Mouse (Mus musculus): Measurements from ENCODE around the gene Ifi27l2a. TPM values are rescaled to one million over a fixed set of nuclear protein-coding genes. Genes with fewer than 3 reads are reported as not detected.

The Ifi27l2a gene
- polyA plus RNA-seq (2015; fragmentation: Nextera tagmentation; extraction: Ambion mirVana), result 18.3 and 28.9 TPM in 2 replicates

DNA sequence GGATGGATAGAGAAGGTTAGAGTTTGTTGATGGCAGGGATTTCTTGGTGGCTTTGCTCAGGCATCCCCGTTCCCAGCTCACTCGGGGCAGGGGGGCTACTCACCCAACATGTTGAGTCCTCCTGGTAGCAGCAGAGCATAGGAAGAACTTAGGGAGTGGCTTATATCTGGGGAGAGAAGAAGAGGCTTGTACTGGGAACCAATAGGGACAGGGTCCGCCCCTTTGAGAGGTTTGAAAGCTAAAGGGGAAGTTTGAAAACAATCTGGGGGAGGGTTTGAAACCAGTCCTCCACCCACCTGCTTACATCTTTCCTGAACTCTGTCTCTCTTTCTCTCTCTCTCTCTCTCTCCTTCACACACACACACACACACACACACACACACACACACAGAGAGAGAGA lies at the start of gene Ifi27l2a:
Gene Ifi27l2a, minus strand, starts transcription at position 157 of the 400 bp plus-strand sequence.

DNA sequence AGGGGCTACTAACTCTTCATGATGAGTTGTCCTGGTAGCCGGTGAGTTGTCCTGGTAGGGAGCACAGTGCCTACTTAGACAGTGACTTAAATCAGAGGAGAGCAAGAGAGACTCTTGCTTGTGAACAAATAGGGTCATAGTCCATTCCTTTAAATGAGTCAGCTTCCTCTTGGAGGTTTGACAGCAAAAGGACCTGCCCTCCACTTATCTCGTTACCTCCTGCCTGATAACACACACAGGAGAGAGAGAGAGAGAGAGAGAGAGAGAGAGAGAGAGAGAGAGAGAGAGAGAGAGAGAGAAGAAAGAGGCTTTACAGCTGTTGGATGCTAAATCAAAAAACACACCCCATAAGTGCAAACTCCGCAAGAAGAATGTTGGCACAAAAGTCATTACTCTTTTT lies 13.7 kb upstream of the Ifi27l2a start, which contains the start of gene Ifi27l2b:
Gene Ifi27l2b, minus strand, starts transcription at position 84 of the 400 bp plus-strand sequence.

DNA sequence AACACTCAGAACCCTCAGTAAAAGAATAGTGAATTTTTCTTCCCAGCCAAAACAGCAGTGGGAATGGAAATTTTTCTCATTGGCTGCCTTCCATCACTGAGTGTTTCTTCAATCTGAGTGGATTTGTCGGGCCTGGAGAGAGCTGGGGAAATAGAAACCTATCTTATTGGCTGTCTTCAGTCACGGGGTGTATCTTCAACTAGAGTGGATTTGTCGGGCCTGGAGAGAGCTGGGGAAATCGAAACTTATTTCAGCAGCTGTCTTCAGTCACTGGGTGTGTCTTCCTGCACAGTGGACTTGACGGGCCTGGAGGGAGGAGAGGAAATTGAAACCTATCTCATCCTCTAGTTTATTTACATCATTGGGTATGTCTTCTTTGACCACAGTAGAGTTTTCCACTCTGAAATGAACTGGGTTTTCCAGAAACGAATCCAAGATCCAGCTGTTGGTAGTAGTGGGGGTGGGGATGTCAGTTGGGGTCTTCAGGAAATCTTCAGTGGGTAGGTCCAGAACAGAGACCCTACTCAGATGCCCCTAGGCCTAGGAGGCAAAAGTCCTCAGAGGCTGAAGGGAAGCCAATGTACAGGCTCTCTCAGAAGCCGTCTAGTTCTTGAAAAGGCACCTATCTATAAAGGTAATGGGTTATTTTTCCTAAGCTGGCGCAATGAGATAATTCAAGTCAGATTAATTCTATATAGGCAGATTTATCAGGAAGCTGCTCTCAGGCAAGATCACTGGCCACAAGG lies 9.3 kb downstream of the Ifi27l2a start, which contains the start of gene Ifi27:
Gene Ifi27, plus strand, starts transcription at position 226 of the 746 bp plus-strand sequence.

DNA sequence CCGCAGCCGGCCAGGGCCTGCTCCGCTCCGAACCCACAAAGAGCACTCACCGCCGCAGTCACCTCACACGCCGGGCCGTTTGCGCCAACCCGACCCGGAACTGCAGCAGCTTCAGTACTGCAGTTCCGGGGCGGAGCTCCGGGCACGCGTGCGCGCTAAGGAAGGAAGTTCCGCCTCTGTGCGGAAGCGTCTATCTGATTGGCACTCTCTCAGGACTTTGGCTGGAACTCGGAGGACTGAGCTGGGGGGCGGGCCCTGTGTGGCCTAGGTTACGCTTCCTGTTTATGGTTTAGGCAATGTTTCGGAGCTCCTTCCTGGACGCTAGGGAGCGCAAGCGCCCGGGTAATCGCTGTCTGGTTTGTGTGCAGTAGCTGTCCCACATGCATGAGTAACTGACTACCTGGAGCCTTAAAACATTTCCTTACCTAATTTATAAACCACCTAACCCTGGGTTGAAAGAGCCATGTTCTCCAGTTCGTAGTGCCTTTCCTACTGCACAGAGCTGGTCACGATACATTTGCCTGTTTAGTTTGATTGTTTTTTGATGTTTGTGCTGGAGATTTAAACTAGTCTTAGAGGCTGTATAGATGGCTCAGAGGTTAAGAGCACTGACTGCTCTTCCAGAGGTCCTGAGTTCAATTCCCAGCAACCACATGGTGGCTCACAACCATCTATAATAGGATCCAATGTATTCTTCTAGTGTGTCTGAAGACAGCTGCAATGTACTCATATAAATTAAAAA lies 17.6 kb downstream of the Ifi27l2a start, which contains the start of gene Ddx24:
Gene Ddx24, minus strand, starts transcription at position 102 of the 742 bp plus-strand sequence.

DNA sequence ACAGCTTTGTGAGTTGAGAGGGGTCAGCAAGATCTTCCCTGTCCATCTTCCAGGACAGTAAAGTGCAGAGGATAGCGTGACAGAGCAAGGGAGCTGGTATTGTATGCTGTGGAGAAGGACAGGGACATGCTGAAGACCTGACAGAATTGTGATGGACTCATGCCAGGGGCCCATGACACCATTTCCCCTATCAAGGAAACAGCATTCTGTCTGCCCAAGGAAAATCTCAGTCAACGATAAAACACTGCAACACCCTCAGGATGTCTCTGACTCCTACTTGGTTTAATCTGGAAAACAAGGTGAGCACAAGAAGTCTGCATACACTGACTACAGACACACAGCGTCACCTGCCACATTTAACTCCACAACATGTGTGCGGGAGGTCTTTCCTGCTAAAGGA lies 35.8 kb downstream of the Ifi27l2a start, which contains the start of gene 9330161L09Rik:
Gene 9330161L09Rik, minus strand, starts transcription at position 101 of the 400 bp plus-strand sequence.

Other genes starting within 250 kb of the Ifi27l2a start
- 2.9 and 3.9 TPM in 2 replicates for gene Prima1, start 201.5 kb downstream of the Ifi27l2a start, polyA plus RNA-seq (2015; fragmentation: Nextera tagmentation; extraction: Ambion mirVana)
- gene Fam181a, start 132.7 kb downstream of the Ifi27l2a start, polyA plus RNA-seq (2015; fragmentation: Nextera tagmentation; extraction: Ambion mirVana), result 7.6 and 9.2 TPM in 2 replicates
- gene Asb2, start 87.7 kb downstream of the Ifi27l2a start, polyA plus RNA-seq (2015; fragmentation: Nextera tagmentation; extraction: Ambion mirVana), result 3.0 and 3.7 TPM in 2 replicates
- gene Otub2, start 55.0 kb downstream of the Ifi27l2a start, polyA plus RNA-seq (2015; fragmentation: Nextera tagmentation; extraction: Ambion mirVana), result 17.4 and 19.8 TPM in 2 replicates
- gene 9330161L09Rik, start 35.9 kb downstream of the Ifi27l2a start, polyA plus RNA-seq (2015; fragmentation: Nextera tagmentation; extraction: Ambion mirVana), result 0.55 and 0.62 TPM in 2 replicates
- gene Ddx24, start 17.9 kb downstream of the Ifi27l2a start, polyA plus RNA-seq (2015; fragmentation: Nextera tagmentation; extraction: Ambion mirVana), result 208 and 244 TPM in 2 replicates
- gene Ifi27, start 9.5 kb downstream of the Ifi27l2a start, polyA plus RNA-seq (2015; fragmentation: Nextera tagmentation; extraction: Ambion mirVana), result 26.1 and 33.4 TPM in 2 replicates
- not detected in 2 replicates for gene Ifi27l2b, start 13.5 kb upstream of the Ifi27l2a start, polyA plus RNA-seq (2015; fragmentation: Nextera tagmentation; extraction: Ambion mirVana)
- gene Ppp4r4, start 88.6 kb upstream of the Ifi27l2a start, polyA plus RNA-seq (2015; fragmentation: Nextera tagmentation; extraction: Ambion mirVana), result 3.9 and 4.1 TPM in 2 replicates
- 0.08 and 0.09 TPM in 2 replicates for gene Serpina10, start 187.8 kb upstream of the Ifi27l2a start, polyA plus RNA-seq (2015; fragmentation: Nextera tagmentation; extraction: Ambion mirVana)
- gene Serpina6, start 213.5 kb upstream of the Ifi27l2a start, polyA plus RNA-seq (2015; fragmentation: Nextera tagmentation; extraction: Ambion mirVana), result not detected in 2 replicates
- not detected in 2 replicates for gene Serpina16, start 232.5 kb upstream of the Ifi27l2a start, polyA plus RNA-seq (2015; fragmentation: Nextera tagmentation; extraction: Ambion mirVana)